Mouse (Mus musculus) spleen, adult 2 months (tissue): ENCODE results near the gene Asphd2.

ENCODE experiments used
- CTCF ChIP-seq: fragments of 200-500 bp; IDR thresholded peaks from 2 replicates; pipeline ENCODE4 v1.5.1; 2011; ENCODE audit warnings: mild to moderate bottlenecking, inconsistent platforms; ENCODE audit not compliant: insufficient read depth, insufficient read length, insufficient replicate concordance; ENCODE audit errors: extremely low read depth
- POLR2A ChIP-seq: fragments of 200-500 bp; IDR thresholded peaks from 2 replicates; pipeline ENCODE4 v1.6.1; 2011; ENCODE audit warnings: low read depth, low read length, inconsistent platforms

DNA sequence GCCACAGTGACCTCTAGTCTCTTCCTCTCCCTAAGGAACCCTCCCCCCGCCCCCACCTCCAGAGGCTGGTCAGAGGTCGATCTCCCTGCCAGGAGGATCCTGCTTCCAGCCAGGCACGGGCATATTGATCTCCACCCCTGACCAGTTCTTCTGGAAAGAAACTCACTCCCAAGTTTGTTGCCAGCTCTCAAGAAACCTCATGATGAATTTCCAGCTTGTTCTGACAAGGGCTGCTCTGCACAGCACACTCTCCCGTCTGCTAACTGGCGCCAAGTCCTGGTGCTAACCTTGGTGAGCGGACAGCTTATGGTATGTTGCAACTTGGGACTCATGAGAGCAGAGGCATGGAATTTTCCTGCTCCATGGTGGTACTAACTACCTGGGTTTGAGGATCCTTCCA is 15.9 kb downstream of the Asphd2 start:
- TF ChIP-seq POLR2A (no peak), CTCF (no peak)
